Mouse (Mus musculus) ES-Bruce4 (cell line): Measurements from ENCODE around the gene Smarca5.

Experiments used
- CTCF ChIP-seq: IDR thresholded peaks from one replicate; pipeline ENCODE4 v1.8.1; 2011; ENCODE audit warnings: low read depth, low read length
- EP300 ChIP-seq: IDR thresholded peaks from 2 replicates; pipeline ENCODE4 v1.6.1; 2011; ENCODE audit warnings: low read depth, low read length; ENCODE audit not compliant: insufficient read depth
- POLR2A ChIP-seq: IDR thresholded peaks from one replicate; pipeline ENCODE4 v1.8.1; 2011; ENCODE audit warnings: low read length; ENCODE audit not compliant: insufficient read depth

GRCm38 (mm10) chr8:80739932-80740331 lies 635 bp upstream of the Smarca5 start:
- no peak for TF ChIP-seq POLR2A
- no peak for TF ChIP-seq EP300
- TF ChIP-seq CTCF: no peak
